13 mouse cellular contexts compared by ENCODE assay signal in the genomic region with DNA sequence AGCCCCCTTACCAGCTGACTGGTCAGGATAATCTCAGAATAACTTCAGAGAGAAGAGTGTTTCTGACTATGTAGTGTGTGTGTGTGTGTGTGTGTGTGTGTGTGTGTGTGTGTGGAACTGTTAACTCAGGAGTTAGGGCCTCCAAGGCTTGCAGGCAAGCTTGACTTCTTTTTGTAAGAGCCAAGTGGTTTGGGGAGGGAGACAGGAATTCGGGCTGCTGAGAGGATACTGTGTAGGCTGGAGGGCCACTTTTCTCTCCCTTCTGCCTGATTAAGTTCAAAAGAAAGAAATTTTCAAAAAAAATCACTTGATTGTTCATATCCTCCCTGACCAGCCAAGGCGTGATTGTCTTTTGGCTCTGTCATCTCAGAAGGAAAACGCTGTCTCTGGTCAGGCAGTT. TPM values are rescaled to one million over a fixed set of nuclear protein-coding genes. Genes with fewer than 3 reads are reported as not detected.
DNase-seq lines count a peak whose midpoint lies in the region; ATAC-seq and TF ChIP-seq lines count a peak whose summit lies in the region.
"Had no signal": no experiment of that assay in that cellular context is flagged by ENCODE, and none has a peak within 500 bp of the region (broad histone marks: within the 10 kb centered on the region; RNA-seq: fewer than 3 reads in every experiment).

No protein-coding gene starts in this region.

- H3K4me1 ChIP-seq in heart, adult 2 months (ENCODE audit: control insufficient read depth, insufficient read depth, low read length): peaks cover 24% of the 10 kb centered on the region
- H3K4me1 ChIP-seq in lung, adult 2 months (ENCODE audit: control insufficient read depth, insufficient read depth, low read length): peaks cover 38% of the 10 kb centered on the region
- H3K4me1 ChIP-seq in embryonic facial prominence, embryonic 15.5 days: peaks cover 52% of the 10 kb centered on the region
- H3K4me1 ChIP-seq in midbrain, embryonic 15.5 days: peaks cover 25% of the 10 kb centered on the region
- H3K4me1 ChIP-seq in cerebellum, adult 2 months (ENCODE audit: control insufficient read depth, insufficient read depth, low read length): peaks cover 4% of the 10 kb centered on the region; the same call in 1 of the 2 replicates

- no peaks in the 10 kb centered on the region for H3K27me3 ChIP-seq in heart, adult 2 months (ENCODE audit: control insufficient read depth, insufficient read depth, low read length)
- H3K27me3 ChIP-seq in embryonic facial prominence, embryonic 15.5 days: no peaks in the 10 kb centered on the region
- no peaks in the 10 kb centered on the region for H3K27me3 ChIP-seq in midbrain, embryonic 15.5 days (replicated peaks)
- peaks cover 1% of the 10 kb centered on the region; the same call in 1 of the 2 replicates for H3K27me3 ChIP-seq in cerebellum, adult 2 months (ENCODE audit: control insufficient read depth, insufficient read depth, low read length)

- H3K9me3 ChIP-seq in embryonic facial prominence, embryonic 15.5 days (replicated peaks): no peaks in the 10 kb centered on the region
- no peaks in the 10 kb centered on the region for H3K9me3 ChIP-seq in midbrain, embryonic 15.5 days

- 0 out of 2 replicates have a peak overlapping the region, but pooled peaks have one; percentile 6 for H3K4me2 ChIP-seq in embryonic facial prominence, embryonic 15.5 days (replicated peaks)
- H3K4me2 ChIP-seq in midbrain, embryonic 15.5 days: no peak overlapping the region

- peak overlapping the region; percentile 57 for H3K9ac ChIP-seq in heart, adult 2 months (ENCODE audit: low read depth, low read length)
- no peak overlapping the region for H3K9ac ChIP-seq in embryonic facial prominence, embryonic 15.5 days
- no peak overlapping the region for H3K9ac ChIP-seq in midbrain, embryonic 15.5 days

- TF ChIP-seq EP300 in heart, adult 2 months (IDR thresholded peaks at IDR 0.05; ENCODE audit: insufficient read depth, low read depth, low read length): no peak

- peak overlapping the region; percentile 13; the same call in 1 of the 2 replicates for H3K4me3 ChIP-seq in heart, adult 2 months
- peak overlapping the region; percentile 83 for H3K4me3 ChIP-seq in lung, adult 2 months (replicated peaks; ENCODE audit: extremely low read depth, low read depth, low read length)
- H3K4me3 ChIP-seq in embryonic facial prominence, embryonic 15.5 days (replicated peaks): peak overlapping the region; percentile 10; the same call in 1 of the 2 replicates
- no peak overlapping the region for H3K4me3 ChIP-seq in midbrain, embryonic 15.5 days
- no peak overlapping the region for H3K4me3 ChIP-seq in cerebellum, adult 2 months (replicated peaks; ENCODE audit: insufficient read depth, low read depth, low read length)
- H3K4me3 ChIP-seq: erythroblast, embryonic 14.5 days had no signal

- WGBS in heart, adult 2 months: 42% methylated on average over 3 of the region's 3 CpGs
- 48% methylated on average over 3 of the region's 3 CpGs for WGBS in lung, adult 2 months
- 36% methylated on average over 3 of the region's 3 CpGs for WGBS in embryonic facial prominence, embryonic 15.5 days
- WGBS in midbrain, embryonic 15.5 days: 41% methylated on average over 3 of the region's 3 CpGs
- 66% methylated on average over 3 of the region's 3 CpGs for WGBS in cerebellum, adult 2 months

- no peak for TF ChIP-seq CTCF in heart, adult 2 months (IDR thresholded peaks at IDR 0.05)
- no peak for TF ChIP-seq CTCF in lung, adult 2 months (IDR thresholded peaks at IDR 0.05; ENCODE audit: insufficient read depth, low read length)
- no peak for TF ChIP-seq CTCF in cerebellum, adult 2 months (IDR thresholded peaks at IDR 0.05; ENCODE audit: borderline replicate concordance, insufficient read depth, low read depth, low read length)

- TF ChIP-seq POLR2A in heart, adult 2 months (IDR thresholded peaks at IDR 0.05; ENCODE audit: insufficient read depth, low read depth, low read length): no peak
- no peak for TF ChIP-seq POLR2A in lung, adult 2 months (IDR thresholded peaks at IDR 0.05; ENCODE audit: borderline replicate concordance, extremely low read depth, low read depth, low read length)
- no peak for TF ChIP-seq POLR2A in cerebellum, adult 2 months (IDR thresholded peaks at IDR 0.05; ENCODE audit: borderline replicate concordance, insufficient read depth, low read length)

- intact Hi-C loops in heart, adult 2 months (cut with DNase I): no loop called here
- intact Hi-C loops in heart, postnatal 14 days (cut with DNase I): loop anchor here (1.0 kb wide), 1 partner anchor 38 kb away; no protein-coding TSS in a partner anchor

- ATAC-seq in embryonic facial prominence, embryonic 15.5 days (ENCODE audit: insufficient number of reproducible peaks, low FRiP score, low TSS enrichment, low read depth): no peak
- ATAC-seq in midbrain, embryonic 15.5 days (replicated peaks): no peak

- no peaks in the 10 kb centered on the region for H3K79me2 ChIP-seq in heart, adult 2 months (replicated peaks; ENCODE audit: control insufficient read depth, insufficient read depth, low read length)

- DNase-seq in heart, adult 2 months: no peak
- no peak for DNase-seq in heart, postnatal 14 days
- DNase-seq in lung, adult 2 months: no peak
- no peak for DNase-seq in lung, postnatal 4 days
- DNase-seq in cerebellum, postnatal 25 days: no peak
- no peak for DNase-seq in cerebellum, adult 2 months
- DNase-seq: cerebellum, adult 9-11 months; gastrocnemius, postnatal 25 days; kidney, adult 11 months; left cerebral cortex, postnatal 4 days had no signal

- H3K36me3 ChIP-seq in heart, adult 2 months (ENCODE audit: control insufficient read depth, insufficient read depth, low read length): peaks cover 3% of the 10 kb centered on the region
- H3K36me3 ChIP-seq in embryonic facial prominence, embryonic 15.5 days: no peaks in the 10 kb centered on the region
- no peaks in the 10 kb centered on the region for H3K36me3 ChIP-seq in midbrain, embryonic 15.5 days (replicated peaks)

- peak overlapping the region; percentile 81 for H3K27ac ChIP-seq in heart, adult 2 months
- H3K27ac ChIP-seq in embryonic facial prominence, embryonic 15.5 days (replicated peaks): peak overlapping the region; percentile 66; the same call in 1 of the 2 replicates
- H3K27ac ChIP-seq in midbrain, embryonic 15.5 days: peak overlapping the region; percentile 27; the same call in 1 of the 2 replicates
- no peak overlapping the region for H3K27ac ChIP-seq in cerebellum, adult 2 months (ENCODE audit: insufficient read depth, low read length)

RNA-seq across cellular contexts. Expression of gene Prelp, which starts 0.8 kb away (rescaled TPM):
- total RNA-seq in heart, adult 2 months (2021): 10 to 100 TPM; 29.0 to 34.4 TPM
- 52.1 and 58.5 TPM in 2 replicates for polyA plus RNA-seq in heart, adult 2 months (2012; rRNA removed)
- total RNA-seq in heart, postnatal 14 days (2021): 10 to 100 TPM; 25.0 to 29.5 TPM
- polyA plus RNA-seq in lung, adult 2 months (2012; rRNA removed): 179 and 202 TPM in 2 replicates
- 6.7 and 8.2 TPM in 2 replicates for polyA plus RNA-seq in embryonic facial prominence, embryonic 15.5 days (2015; fragmentation: Nextera tagmentation; extraction: Ambion mirVana)
- polyA plus RNA-seq in midbrain, embryonic 15.5 days (2015; fragmentation: Nextera tagmentation; extraction: Ambion mirVana): 8.4 and 9.5 TPM in 2 replicates
- 7.5 and 10.6 TPM in 2 replicates for polyA plus RNA-seq in cerebellum, adult 2 months (2012; rRNA removed)
- polyA plus RNA-seq: erythroblast, embryonic 14.5 days had no signal

RNA-seq across cellular contexts. Expression of gene Optc, which starts 12.6 kb away (rescaled TPM):
- under 1 TPM; 0.34 to 0.36 TPM for total RNA-seq in heart, adult 2 months (2021)
- polyA plus RNA-seq in heart, adult 2 months (2012; rRNA removed): 1.00 and 2.4 TPM in 2 replicates
- under 1 TPM; 0.17 to 0.55 TPM for total RNA-seq in heart, postnatal 14 days (2021)
- 1.6 and 3.1 TPM in 2 replicates for polyA plus RNA-seq in lung, adult 2 months (2012; rRNA removed)
- 1.1 and 1.2 TPM in 2 replicates for polyA plus RNA-seq in embryonic facial prominence, embryonic 15.5 days (2015; fragmentation: Nextera tagmentation; extraction: Ambion mirVana)
- polyA plus RNA-seq in midbrain, embryonic 15.5 days (2015; fragmentation: Nextera tagmentation; extraction: Ambion mirVana): 2.8 and 3.7 TPM in 2 replicates
- polyA plus RNA-seq in cerebellum, adult 2 months (2012; rRNA removed): 2.2 and 2.4 TPM in 2 replicates
- polyA plus RNA-seq: erythroblast, embryonic 14.5 days had no signal

Comparison
In these comparisons a context has a peak if more than half of its experiments do, and no peak if none do; other contexts are left out.
1. H3K4me3 ChIP-seq: peak in heart, adult 2 months (single experiment), lung, adult 2 months (single experiment) and embryonic facial prominence, embryonic 15.5 days (single experiment); none in midbrain, embryonic 15.5 days (single experiment) and cerebellum, adult 2 months (single experiment).